Mouse (Mus musculus) forebrain, postnatal 0 days (tissue): ENCODE results near the gene Cstad. TPM values are rescaled to one million over a fixed set of nuclear protein-coding genes. Genes with fewer than 3 reads are reported as not detected.

Experiments
- ATAC-seq: fragments of 200-750 bp; cut with Nextera tagmentation; 2 replicates; pipeline ENCODE4 v1.8.0; 2017; ENCODE audit warnings: mild to moderate bottlenecking, moderate library complexity
- DNase-seq: peaks from one replicate; pipeline ENCODE4 v3.0.0-alpha.2; 2015
- H3K27ac ChIP-seq: fragments of 300-500 bp; sonication (generic); 2 replicates; pipeline ENCODE4 v1.5.1; 2014; ENCODE audit warnings: low read depth, mild to moderate bottlenecking, antibody characterized with exemption, low read length, moderate library complexity, mixed read lengths
- H3K27me3 ChIP-seq: fragments of 300-500 bp; sonication (generic); 2 replicates; pipeline ENCODE4 v1.6.1; 2014; ENCODE audit warnings: mild to moderate bottlenecking, low read length, mixed read lengths; ENCODE audit not compliant: insufficient read depth
- H3K36me3 ChIP-seq: fragments of 300-500 bp; sonication (generic); 2 replicates; pipeline ENCODE4 v1.6.1; 2014; ENCODE audit warnings: mild to moderate bottlenecking, moderate library complexity; ENCODE audit not compliant: insufficient read depth
- H3K4me1 ChIP-seq: fragments of 300-500 bp; sonication (generic); 2 replicates; pipeline ENCODE4 v1.6.1; 2014; ENCODE audit warnings: antibody characterized with exemption; ENCODE audit not compliant: insufficient read depth
- H3K4me2 ChIP-seq: fragments of 300-500 bp; sonication (generic); 2 replicates; pipeline ENCODE4 v1.6.1; 2014; ENCODE audit warnings: low read depth, mild to moderate bottlenecking, moderate library complexity
- H3K4me3 ChIP-seq: fragments of 300-500 bp; sonication (generic); 2 replicates; pipeline ENCODE4 v1.5.1; 2014; ENCODE audit warnings: low read depth, low read length, mixed read lengths
- H3K9ac ChIP-seq: fragments of 300-500 bp; sonication (generic); 2 replicates; pipeline ENCODE4 v1.6.1; 2014; ENCODE audit warnings: mild to moderate bottlenecking
- H3K9me3 ChIP-seq: fragments of 300-500 bp; sonication (generic); 2 replicates; pipeline ENCODE4 v1.6.1; 2016; ENCODE audit warnings: low read length
- CTCF ChIP-seq: sonication (generic); IDR thresholded peaks from 2 replicates; pipeline ENCODE4 v1.5.1; 2016; ENCODE audit warnings: antibody characterized with exemption, control low read depth, low read depth
- WGBS: fragments of 180-500 bp; shearing (Covaris S2); extraction: QIAGEN DNeasy Blood & Tissue Kit; methylation state at CpG from one replicate; pipeline ENCODE4 v1.1.7; 2014; 5-methylcytosine and 5-hydroxymethylcytosine counted together
- polyA plus RNA-seq: library from polyadenylated mRNA; unstranded; fragments of >200 nt; fragmentation: Nextera tagmentation; extraction: Ambion mirVana; gene quantifications from 2 replicates; pipeline ENCODE4 v1.2.1, GENCODE M21; 2015
- total RNA-seq: library from RNA; depleted of rRNA; stranded (reverse); fragments of >200 nt; gene quantifications from 2 replicates; pipeline ENCODE4 v1.2.3, GENCODE M21; 2014

Gene Cstad
- total and polyA plus RNA-seq, 2 experiments from 2014 or later, result 1.2 to 4.1 TPM

- no peak for DNase-seq
- 95% methylated on average over 1 of the region's 1 CpGs for WGBS
- no peak for ATAC-seq
- Histone ChIP-seq H3K4me2 (no peak overlapping the region), H3K4me3 (no peak overlapping the region), H3K27ac (peak overlapping the region; percentile 91), H3K9me3 (no peaks in the 10 kb centered on the region), H3K36me3 (no peaks in the 10 kb centered on the region), H3K27me3 (no peaks in the 10 kb centered on the region), H3K4me1 (peaks cover 43% of the 10 kb centered on the region), H3K9ac (no peak overlapping the region)
- no peak for TF ChIP-seq CTCF
Measured at GRCm38 (mm10) chr2:30651831-30652230, 57.0 kb downstream of the Cstad start.

DNA sequence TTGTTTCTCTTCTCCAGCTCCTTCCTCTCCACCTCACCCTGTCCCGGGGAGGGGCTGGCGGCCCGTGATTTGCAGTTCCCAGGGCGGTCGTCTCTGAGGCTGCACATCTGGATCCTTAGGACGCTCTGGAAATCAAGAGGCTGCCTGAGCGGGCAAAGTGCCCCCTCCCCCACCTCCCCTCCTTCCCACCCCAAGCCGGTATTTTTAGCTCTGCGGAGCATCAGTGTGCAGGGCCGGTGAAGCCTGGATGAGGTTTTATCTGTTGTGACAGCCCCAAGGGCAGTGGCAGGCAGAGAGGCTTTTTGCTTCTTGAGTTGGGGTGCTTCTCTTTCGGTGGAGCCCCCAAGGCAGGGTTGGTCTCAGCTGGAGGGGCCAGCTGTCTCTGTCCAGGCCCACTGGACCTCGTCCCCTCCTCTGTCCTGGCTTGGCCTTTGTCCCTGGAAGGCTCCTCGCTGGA lies 57.8 kb downstream of the Cstad start:
- Histone ChIP-seq H3K27ac (peak overlapping the region; percentile 91), H3K9me3 (no peaks in the 10 kb centered on the region), H3K9ac (peak overlapping the region; percentile 41), H3K4me2 (peak overlapping the region; percentile 3; the same call in 1 of the 2 replicates), H3K27me3 (no peaks in the 10 kb centered on the region), H3K4me3 (no peak overlapping the region), H3K4me1 (peaks cover 42% of the 10 kb centered on the region), H3K36me3 (no peaks in the 10 kb centered on the region)
- 15% methylated on average over 13 of the region's 13 CpGs for WGBS
- no peak for TF ChIP-seq CTCF
- DNase-seq (peak; percentile 58), ATAC-seq (peak; percentile 44)

DNA sequence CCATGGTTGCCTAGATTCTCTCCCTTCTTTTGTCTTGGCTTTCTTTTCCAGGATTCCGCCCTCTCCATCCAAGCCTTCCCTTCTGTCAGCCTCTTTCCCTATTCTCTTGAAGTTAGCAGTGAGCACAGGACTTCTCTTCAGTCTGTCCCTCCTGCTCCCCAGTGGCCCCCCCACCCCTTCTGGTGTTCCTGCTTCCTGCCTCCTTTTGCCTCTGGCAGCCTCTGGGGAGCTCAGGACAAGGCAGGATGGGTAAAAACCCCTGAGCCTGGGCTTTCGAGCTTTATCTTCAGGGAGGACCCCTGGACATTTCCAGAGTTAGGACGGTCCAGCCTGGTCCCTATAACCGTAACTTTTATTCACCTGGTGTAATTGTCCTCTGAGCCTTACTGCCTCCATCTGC lies 58.2 kb downstream of the Cstad start:
- Histone ChIP-seq H3K27me3 (no peaks in the 10 kb centered on the region), H3K4me3 (no peak overlapping the region), H3K9ac (peak overlapping the region; percentile 41), H3K4me2 (peak overlapping the region; percentile 3; the same call in 1 of the 2 replicates), H3K9me3 (no peaks in the 10 kb centered on the region), H3K36me3 (no peaks in the 10 kb centered on the region), H3K4me1 (peaks cover 42% of the 10 kb centered on the region), H3K27ac (peak overlapping the region; percentile 91)
- TF ChIP-seq CTCF, result no peak
- 78% methylated on average over 4 of the region's 4 CpGs for WGBS
- ATAC-seq (no peak), DNase-seq (no peak)

DNA sequence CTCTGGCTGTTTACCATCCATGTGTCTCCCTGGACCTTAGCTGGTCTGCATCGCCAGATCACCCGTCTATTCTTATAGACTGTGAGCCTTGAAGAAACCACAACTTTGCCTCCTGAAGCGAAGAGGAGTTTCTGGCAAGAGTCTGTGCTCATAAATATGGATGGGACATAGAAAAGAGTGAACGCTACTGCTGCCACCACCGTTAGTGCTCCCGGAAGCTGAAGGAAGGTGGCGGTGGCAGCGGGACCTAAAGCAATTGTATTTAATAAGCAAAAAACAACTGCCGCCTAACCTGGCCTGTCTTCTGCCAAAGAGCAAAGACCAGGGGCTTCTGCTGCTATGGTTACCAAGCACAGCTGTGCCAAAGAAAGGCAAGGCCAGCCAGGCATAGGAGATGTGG lies 59.3 kb downstream of the Cstad start:
- 22% methylated on average over 9 of the region's 9 CpGs for WGBS
- H3K4me1 ChIP-seq, result peaks cover 47% of the 10 kb centered on the region
- no peak overlapping the region for H3K4me2 ChIP-seq
- peak overlapping the region; percentile 31; the same call in 1 of the 2 replicates for H3K27ac ChIP-seq
- no peak overlapping the region for H3K4me3 ChIP-seq
- H3K9me3 ChIP-seq, result no peaks in the 10 kb centered on the region
- DNase-seq (no peak), ATAC-seq (no peak)
- no peak overlapping the region for H3K9ac ChIP-seq
- H3K27me3 ChIP-seq, result no peaks in the 10 kb centered on the region
- H3K36me3 ChIP-seq, result no peaks in the 10 kb centered on the region
- TF ChIP-seq CTCF, result no peak

GRCm38 (mm10) chr2:30654582-30654981 lies 59.7 kb downstream of the Cstad start:
- DNase-seq (no peak), ATAC-seq (no peak)
- Histone ChIP-seq H3K9me3 (no peaks in the 10 kb centered on the region), H3K4me2 (no peak overlapping the region), H3K27me3 (no peaks in the 10 kb centered on the region), H3K36me3 (no peaks in the 10 kb centered on the region), H3K9ac (no peak overlapping the region), H3K4me3 (no peak overlapping the region), H3K27ac (peak overlapping the region; percentile 31; the same call in 1 of the 2 replicates), H3K4me1 (peaks cover 52% of the 10 kb centered on the region)
- TF ChIP-seq CTCF, result no peak
- WGBS, result 65% methylated on average over 6 of the region's 6 CpGs

DNA sequence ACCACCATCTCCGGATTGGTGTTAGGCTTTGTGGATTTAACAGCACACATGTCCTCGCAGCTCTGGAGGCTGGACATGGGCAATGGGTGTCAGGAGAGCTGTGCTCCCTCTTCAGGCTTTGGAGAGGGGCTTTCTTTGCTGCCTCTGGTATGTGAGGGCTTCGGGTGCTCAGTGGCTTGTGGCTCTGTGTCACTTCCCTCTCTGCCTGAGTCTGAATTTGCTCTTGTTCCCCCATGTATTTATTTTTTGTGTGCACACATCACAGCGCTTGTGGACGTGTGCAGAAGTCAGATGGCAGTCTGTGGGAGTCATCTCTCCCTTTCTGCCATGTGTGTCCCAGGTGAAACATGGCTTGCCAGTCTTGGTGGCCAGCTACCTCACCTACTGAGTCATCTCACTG lies 60.9 kb downstream of the Cstad start:
- DNase-seq, result no peak
- H3K27me3 ChIP-seq, result no peaks in the 10 kb centered on the region
- no peak overlapping the region for H3K4me2 ChIP-seq
- ATAC-seq, result no peak
- no peak overlapping the region for H3K9ac ChIP-seq
- H3K27ac ChIP-seq, result no peak overlapping the region
- H3K36me3 ChIP-seq, result no peaks in the 10 kb centered on the region
- WGBS, result 93% methylated on average over 5 of the region's 5 CpGs
- TF ChIP-seq CTCF, result no peak
- no peak overlapping the region for H3K4me3 ChIP-seq
- no peaks in the 10 kb centered on the region for H3K9me3 ChIP-seq
- peaks cover 63% of the 10 kb centered on the region for H3K4me1 ChIP-seq

GRCm38 (mm10) chr2:30656711-30657555 lies 62.1 kb downstream of the Cstad start:
- Histone ChIP-seq H3K4me3 (no peak overlapping the region), H3K27me3 (no peaks in the 10 kb centered on the region), H3K4me1 (peaks cover 61% of the 10 kb centered on the region), H3K9ac (0 out of 2 replicates have a peak overlapping the region, but pooled peaks have one; percentile 84), H3K36me3 (no peaks in the 10 kb centered on the region), H3K9me3 (no peaks in the 10 kb centered on the region), H3K27ac (peak overlapping the region; percentile 100), H3K4me2 (no peak overlapping the region)
- WGBS, result 51% methylated on average over 13 of the region's 13 CpGs
- ATAC-seq (no peak), DNase-seq (no peak)
- no peak for TF ChIP-seq CTCF
